Mouse (Mus musculus): ENCODE results near the gene Cst13.

- TF ChIP-seq CTCF (IDR thresholded peaks at IDR 0.05; ENCODE audit: low read depth, low read length): no peak
- no peak for TF ChIP-seq GATA1 (IDR thresholded peaks at IDR 0.05; ENCODE audit: borderline replicate concordance, low read length)
These were observed 55.5 kb downstream of the Cst13 start, which contains the start of gene Cst3 for GRCm38 (mm10) chr2:148875335-148875811.
